Mouse (Mus musculus) lung, embryonic 15.5 days (tissue): ENCODE measurements around the gene Cdh26. TPM values are rescaled to one million over a fixed set of nuclear protein-coding genes. Genes with fewer than 3 reads are reported as not detected.

Experiments used
- ATAC-seq: fragments of 200-750 bp; cut with Nextera tagmentation; 2 replicates; pipeline ENCODE4 v1.8.0; 2017; ENCODE audit warnings: moderate number of reproducible peaks, borderline replicate concordance; ENCODE audit not compliant: low FRiP score, low TSS enrichment; ENCODE audit errors: extremely low read depth
- H3K27ac ChIP-seq: fragments of 300-500 bp; sonication (generic); 2 replicates; pipeline ENCODE4 v1.5.1; 2015; ENCODE audit warnings: moderate library complexity, mild to moderate bottlenecking, inconsistent platforms
- H3K27me3 ChIP-seq: fragments of 300-500 bp; sonication (generic); 2 replicates; pipeline ENCODE4 v1.6.1; 2015; ENCODE audit warnings: inconsistent platforms
- H3K36me3 ChIP-seq: fragments of 300-500 bp; sonication (generic); 2 replicates; pipeline ENCODE4 v1.6.1; 2015; ENCODE audit warnings: inconsistent platforms
- H3K4me1 ChIP-seq: fragments of 300-500 bp; sonication (generic); 2 replicates; pipeline ENCODE4 v1.6.1; 2015; ENCODE audit warnings: inconsistent platforms
- H3K4me2 ChIP-seq: fragments of 300-500 bp; sonication (generic); 2 replicates; pipeline ENCODE4 v1.6.1; 2015; ENCODE audit warnings: inconsistent platforms, mild to moderate bottlenecking, moderate library complexity
- H3K4me3 ChIP-seq: fragments of 300-500 bp; sonication (generic); 2 replicates; pipeline ENCODE4 v1.5.1; 2015; ENCODE audit warnings: mild to moderate bottlenecking, inconsistent platforms
- H3K9ac ChIP-seq: fragments of 300-500 bp; sonication (generic); 2 replicates; pipeline ENCODE4 v1.6.1; 2015; ENCODE audit warnings: inconsistent platforms
- H3K9me3 ChIP-seq: fragments of 300-500 bp; sonication (generic); 2 replicates; pipeline ENCODE4 v1.6.1; 2016; ENCODE audit warnings: inconsistent platforms
- WGBS: fragments of 180-500 bp; shearing (Covaris S2); methylation state at CpG from one replicate; pipeline ENCODE4 v1.1.7; 2015; 5-methylcytosine and 5-hydroxymethylcytosine counted together
- polyA plus RNA-seq: library from polyadenylated mRNA; unstranded; fragments of >200 nt; fragmentation: Nextera tagmentation; extraction: Ambion mirVana; gene quantifications from 2 replicates; pipeline ENCODE4 v1.2.1, GENCODE M21; 2015

Gene Cdh26
- 0.07 and 0.16 TPM in 2 replicates for polyA plus RNA-seq

DNA sequence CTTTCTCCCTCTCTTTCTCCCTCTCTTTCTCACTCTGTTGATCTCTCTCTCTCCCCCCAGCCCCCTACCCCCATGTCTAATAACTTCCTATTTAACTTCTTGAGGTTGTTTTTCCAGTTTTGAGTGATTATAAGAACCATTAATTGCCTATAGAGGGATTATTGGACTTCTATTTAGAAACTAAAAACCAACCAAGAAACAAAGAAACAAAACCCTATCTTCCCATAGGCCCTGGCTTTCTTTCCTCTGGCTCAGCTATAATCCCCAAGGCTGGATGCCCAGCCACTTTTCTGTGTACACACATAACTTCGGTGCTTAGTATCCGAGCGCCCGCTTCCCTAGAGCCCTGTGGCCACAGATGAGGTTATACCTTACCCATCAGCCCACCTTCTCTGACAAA lies at the start of gene Cdh26:
Cdh26 (plus strand) TSS at position 301 of the 400 bp plus-strand sequence.
- Histone ChIP-seq H3K27ac (no peak within 1 kb of the TSS), H3K9me3 (no peaks in the 10 kb centered on the region), H3K4me3 (no peak within 1 kb of the TSS), H3K36me3 (no peaks in the 10 kb centered on the region), H3K4me1 (peaks cover 3% of the 10 kb centered on the region; the same call in 1 of the 2 replicates), H3K9ac (no peak within 1 kb of the TSS), H3K27me3 (no peaks in the 10 kb centered on the region; the same call in 1 of the 2 replicates), H3K4me2 (no peak within 1 kb of the TSS)
- ATAC-seq = no peak
- 85% methylated on average over 4 of the region's 4 CpGs for WGBS

- WGBS = 81% methylated on average over 52 of the region's 52 CpGs
- no peak within 1 kb of the TSS for H3K9ac ChIP-seq
- ATAC-seq = peak; percentile 46; the same call in 1 of the 2 replicates
These were observed 23.1 kb upstream of the Cdh26 start, which contains the start of gene Sycp2 for GRCm38 (mm10) chr2:178407053-178407815. TSS of gene Sycp2 (minus strand) at chr2:178407685.

GRCm38 (mm10) chr2:178409024-178409423 lies 21.3 kb upstream of the Cdh26 start:
- H3K9ac ChIP-seq = no peak overlapping the region
- WGBS = 5% methylated on average over 1 of the region's 1 CpGs
- H3K36me3 ChIP-seq = no peaks in the 10 kb centered on the region
- peaks cover 21% of the 10 kb centered on the region for H3K27me3 ChIP-seq
- H3K9me3 ChIP-seq = no peaks in the 10 kb centered on the region
- ATAC-seq = no peak
- no peak overlapping the region for H3K4me2 ChIP-seq
- no peak overlapping the region for H3K27ac ChIP-seq
- peaks cover 25% of the 10 kb centered on the region for H3K4me1 ChIP-seq
- H3K4me3 ChIP-seq = no peak overlapping the region

More at GRCm38 (mm10) chr2:178407053-178407815, 23.1 kb upstream of the Cdh26 start, which contains the start of gene Sycp2:
- Histone ChIP-seq H3K4me1 (peaks cover 9% of the 10 kb centered on the region), H3K27me3 (peaks cover 6% of the 10 kb centered on the region; the same call in 1 of the 2 replicates), H3K4me3 (no peak within 1 kb of the TSS), H3K27ac (no peak within 1 kb of the TSS), H3K4me2 (no peak within 1 kb of the TSS), H3K9me3 (no peaks in the 10 kb centered on the region), H3K36me3 (no peaks in the 10 kb centered on the region)

- H3K27ac ChIP-seq = no peak overlapping the region
- no peak overlapping the region for H3K4me2 ChIP-seq
- H3K9ac ChIP-seq = no peak overlapping the region
- 69% methylated on average over 6 of the region's 6 CpGs for WGBS
- H3K36me3 ChIP-seq = no peaks in the 10 kb centered on the region
- H3K4me1 ChIP-seq = peaks cover 33% of the 10 kb centered on the region
- H3K4me3 ChIP-seq = no peak overlapping the region
- no peak for ATAC-seq
- H3K9me3 ChIP-seq = no peaks in the 10 kb centered on the region
- H3K27me3 ChIP-seq = peaks cover 22% of the 10 kb centered on the region
These were observed 20.0 kb upstream of the Cdh26 start for GRCm38 (mm10) chr2:178410286-178410685.

DNA sequence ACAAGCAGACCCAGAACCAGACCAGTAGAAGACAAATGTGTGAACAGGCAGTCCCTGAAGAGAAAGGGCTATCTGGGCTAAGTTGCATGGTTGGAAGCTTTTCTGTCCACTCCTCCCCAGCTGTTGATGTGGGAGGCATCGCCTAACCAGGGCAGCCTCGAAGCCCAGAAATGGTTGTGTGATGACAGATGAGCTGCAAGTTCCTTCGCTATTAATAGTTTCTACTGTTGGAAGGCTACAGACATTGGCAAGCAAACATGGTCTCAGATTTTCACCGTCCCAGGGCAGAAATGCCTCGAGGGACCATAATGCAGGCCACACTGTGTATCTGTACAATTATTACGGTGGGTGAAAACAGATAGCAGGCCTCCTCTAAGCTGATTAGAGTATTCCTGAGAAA lies 17.7 kb upstream of the Cdh26 start:
- Histone ChIP-seq H3K27me3 (peaks cover 22% of the 10 kb centered on the region), H3K27ac (0 out of 2 replicates have a peak overlapping the region, but pooled peaks have one; percentile 29), H3K4me2 (peak overlapping the region; percentile 79; the same call in 1 of the 2 replicates), H3K36me3 (no peaks in the 10 kb centered on the region), H3K4me3 (no peak overlapping the region), H3K9me3 (no peaks in the 10 kb centered on the region), H3K9ac (no peak overlapping the region), H3K4me1 (peaks cover 49% of the 10 kb centered on the region)
- ATAC-seq = peak; percentile 5; the same call in 1 of the 2 replicates
- WGBS = 26% methylated on average over 6 of the region's 6 CpGs

DNA sequence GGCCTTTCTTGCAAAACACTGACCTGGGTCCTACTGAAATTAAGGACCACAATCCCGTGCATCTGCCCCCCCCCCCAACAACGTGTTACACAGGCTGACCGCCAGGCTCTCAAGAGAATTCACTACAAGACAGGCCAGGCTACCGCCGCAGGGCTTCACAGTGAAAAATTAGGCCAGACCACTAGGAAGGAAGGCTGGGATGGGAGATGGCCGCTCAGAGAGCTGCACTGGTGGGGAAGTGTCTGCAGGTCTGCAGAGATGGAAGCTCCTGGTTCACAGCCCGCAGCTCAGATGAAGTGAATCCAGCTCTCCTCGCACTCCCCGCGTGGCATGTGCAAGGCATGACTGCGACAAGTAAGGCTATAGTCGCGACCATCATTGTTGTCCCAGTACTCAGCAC lies 17.2 kb upstream of the Cdh26 start:
- ATAC-seq = no peak
- Histone ChIP-seq H3K4me2 (peak overlapping the region; percentile 79), H3K27me3 (peaks cover 22% of the 10 kb centered on the region), H3K9me3 (no peaks in the 10 kb centered on the region), H3K36me3 (0 out of 2 replicates have a peak, but pooled peaks cover 3% of the 10 kb centered on the region), H3K9ac (no peak overlapping the region), H3K4me1 (peaks cover 49% of the 10 kb centered on the region), H3K27ac (peak overlapping the region; percentile 29; the same call in 1 of the 2 replicates), H3K4me3 (peak overlapping the region; percentile 54)
- 43% methylated on average over 13 of the region's 13 CpGs for WGBS

DNA sequence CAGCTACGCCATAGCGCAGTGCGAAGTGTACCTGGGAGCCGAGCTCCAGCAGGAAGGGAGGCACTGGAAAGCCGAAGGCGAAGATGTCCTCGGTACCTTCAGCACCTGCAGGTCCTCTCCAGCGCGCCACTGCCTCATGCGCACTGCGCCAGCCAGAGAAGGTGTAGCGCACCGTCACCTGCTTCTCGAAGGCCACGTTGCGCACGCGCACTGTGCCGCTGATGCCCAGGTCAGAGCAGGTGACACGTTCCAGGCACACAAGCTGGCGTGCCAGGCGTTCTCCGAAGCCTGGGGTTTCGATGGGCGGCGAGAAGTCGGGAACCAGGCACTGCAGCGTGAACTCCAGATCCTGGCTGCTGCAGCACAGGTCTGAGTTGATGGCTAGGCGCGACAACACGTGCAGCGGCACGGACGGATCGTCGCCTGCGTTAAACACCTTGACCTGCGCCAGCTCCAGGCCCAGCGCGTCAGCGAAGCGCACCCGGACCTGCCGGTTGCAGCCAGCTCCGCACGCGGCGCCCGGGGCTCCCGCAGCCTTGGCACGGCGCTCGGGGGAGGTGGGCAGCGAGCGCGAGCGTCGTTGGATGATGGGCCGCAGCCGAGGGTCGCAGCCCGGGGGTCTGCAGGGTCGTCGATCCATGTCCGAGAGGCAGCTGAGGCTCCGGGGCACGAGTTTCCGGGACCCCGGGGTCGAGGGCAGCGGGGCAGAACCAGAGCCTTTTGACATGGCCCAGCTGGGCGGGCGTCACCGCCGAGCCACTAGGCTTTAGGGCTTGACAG lies 16.7 kb upstream of the Cdh26 start:
- Histone ChIP-seq H3K36me3 (0 out of 2 replicates have a peak, but pooled peaks cover 6% of the 10 kb centered on the region), H3K4me2 (peak overlapping the region; percentile 79), H3K27ac (0 out of 2 replicates have a peak overlapping the region, but pooled peaks have one; percentile 29), H3K4me3 (peak overlapping the region; percentile 54), H3K9me3 (no peaks in the 10 kb centered on the region), H3K27me3 (peaks cover 22% of the 10 kb centered on the region), H3K4me1 (peaks cover 49% of the 10 kb centered on the region), H3K9ac (peak overlapping the region; percentile 21)
- no peak for ATAC-seq
- WGBS = 10% methylated on average over 75 of the region's 75 CpGs

DNA sequence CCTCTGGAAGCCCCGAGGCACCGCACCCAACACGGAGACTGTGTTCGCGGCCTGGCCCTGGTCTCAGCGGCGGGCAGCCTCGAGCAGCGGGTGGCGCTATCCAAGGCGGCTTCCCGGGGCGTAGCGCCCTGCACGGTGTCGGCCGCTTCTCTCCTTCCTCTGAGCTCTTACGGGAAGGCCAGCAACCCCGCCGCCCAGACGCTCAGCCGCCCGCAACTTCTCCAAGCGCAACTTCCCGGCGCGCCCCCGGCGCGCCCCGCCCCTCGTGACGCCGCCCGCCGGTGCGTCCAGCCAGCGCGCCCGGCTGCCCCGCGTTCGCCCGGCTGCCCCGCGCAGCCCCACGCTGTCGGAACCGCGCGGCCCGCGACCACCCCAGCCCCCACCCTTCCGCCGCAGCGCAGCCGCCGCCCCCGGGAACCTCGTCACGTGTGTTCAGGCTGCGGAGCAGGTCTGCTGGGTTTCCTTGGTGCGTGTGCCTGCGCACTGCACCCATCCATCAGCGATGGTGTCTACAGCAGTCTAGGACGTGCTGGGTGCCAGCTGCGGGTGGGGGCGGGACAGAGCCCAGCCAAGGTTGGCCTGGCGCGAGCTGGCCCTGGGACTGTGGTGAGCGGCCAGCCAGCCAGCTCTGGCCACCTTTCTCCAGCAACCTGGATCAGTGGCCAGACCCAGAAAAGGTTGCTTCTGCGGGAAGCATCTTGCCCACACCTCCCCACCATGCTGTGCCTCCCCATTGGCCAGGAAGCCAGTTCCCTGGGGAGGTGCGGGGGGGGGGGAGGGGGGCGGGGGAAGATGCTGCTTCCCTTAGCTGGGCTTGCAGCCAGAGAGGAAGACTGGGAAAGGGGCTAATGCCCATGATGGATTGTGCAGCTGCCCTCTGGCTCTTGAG lies 15.8 kb upstream of the Cdh26 start, which contains the start of the genes Ppp1r3d and Fam217b:
Ppp1r3d (minus strand) TSS at position 212 of the 889 bp plus-strand sequence.
Fam217b (plus strand) TSS at position 264 of the 889 bp plus-strand sequence.
- Histone ChIP-seq H3K27me3 (peaks cover 22% of the 10 kb centered on the region), H3K9me3 (no peaks in the 10 kb centered on the region), H3K9ac (peak within 1 kb of the TSS; percentile 21), H3K36me3 (0 out of 2 replicates have a peak, but pooled peaks cover 6% of the 10 kb centered on the region), H3K4me1 (peaks cover 49% of the 10 kb centered on the region), H3K4me2 (peak within 1 kb of the TSS; percentile 79), H3K4me3 (peak within 1 kb of the TSS; percentile 54), H3K27ac (peak within 1 kb of the TSS; percentile 29; the same call in 1 of the 2 replicates)
- WGBS = under 1% methylated on average over 65 of the region's 74 CpGs
- ATAC-seq = peak; percentile 79

DNA sequence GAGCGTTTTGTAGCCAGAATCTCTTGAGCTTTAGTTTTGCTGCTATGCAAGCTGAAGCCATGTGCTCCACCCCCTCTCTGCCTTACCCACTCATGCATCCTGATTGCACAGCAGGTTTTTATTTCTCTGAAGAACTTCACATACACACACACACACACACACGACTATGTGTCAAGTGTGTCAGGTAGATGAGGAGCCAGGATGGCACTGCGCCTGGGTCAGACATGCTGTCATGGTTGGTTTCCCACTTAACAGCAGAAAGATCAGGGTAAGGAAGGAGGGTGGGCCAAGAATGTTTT lies 15.2 kb upstream of the Cdh26 start:
- Histone ChIP-seq H3K9ac (no peak overlapping the region), H3K4me1 (peaks cover 49% of the 10 kb centered on the region)
- 22% methylated on average over 3 of the region's 3 CpGs for WGBS

GRCm38 (mm10) chr2:178416427-178416826 lies 13.9 kb upstream of the Cdh26 start:
- Histone ChIP-seq H3K9ac (no peak overlapping the region), H3K27me3 (peaks cover 21% of the 10 kb centered on the region), H3K36me3 (0 out of 2 replicates have a peak, but pooled peaks cover 6% of the 10 kb centered on the region), H3K4me3 (no peak overlapping the region), H3K27ac (0 out of 2 replicates have a peak overlapping the region, but pooled peaks have one; percentile 18), H3K4me1 (peaks cover 46% of the 10 kb centered on the region), H3K4me2 (no peak overlapping the region), H3K9me3 (no peaks in the 10 kb centered on the region)
- 45% methylated on average over 13 of the region's 13 CpGs for WGBS
- no peak for ATAC-seq

More for the DNA sequence above, 15.2 kb upstream of the Cdh26 start:
- peak overlapping the region; percentile 79 for H3K4me2 ChIP-seq
- 0 out of 2 replicates have a peak, but pooled peaks cover 6% of the 10 kb centered on the region for H3K36me3 ChIP-seq
- no peaks in the 10 kb centered on the region for H3K9me3 ChIP-seq
- peaks cover 22% of the 10 kb centered on the region for H3K27me3 ChIP-seq
- peak overlapping the region; percentile 54 for H3K4me3 ChIP-seq
- H3K27ac ChIP-seq = no peak overlapping the region
- no peak for ATAC-seq
